Comparison of ENCODE assay signal across 24 mouse cellular contexts in the genomic region with DNA sequence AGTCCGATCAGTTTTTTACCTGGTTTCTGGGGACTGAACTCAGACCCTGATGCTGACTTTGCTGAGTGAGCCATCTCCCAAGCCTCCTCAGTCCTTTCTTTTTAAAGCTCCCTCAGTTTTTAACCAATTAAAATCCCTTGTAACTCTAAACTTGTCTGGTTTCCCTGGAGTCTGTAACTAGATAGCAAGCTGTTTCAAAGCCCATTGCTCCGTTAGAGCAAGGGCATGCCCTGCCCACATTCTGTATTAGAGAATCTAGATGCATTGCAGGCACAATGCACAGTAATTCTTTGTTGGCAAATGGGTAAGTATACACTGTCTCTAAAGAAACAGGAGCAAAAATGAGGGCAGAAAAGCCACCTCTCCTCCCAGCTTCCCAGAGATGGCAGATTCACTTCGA.
"Had no signal": no experiment of that assay in that cellular context is flagged by ENCODE, and none has a peak within 500 bp of the region (broad histone marks: within the 10 kb centered on the region; RNA-seq: fewer than 3 reads in every experiment).

No protein-coding gene starts in this region.

- H3K4me2 ChIP-seq: limb, embryonic 13.5 days; liver, embryonic 12.5 days; liver, embryonic 15.5 days; lung, embryonic 15.5 days; midbrain, embryonic 13.5 days; neural tube, embryonic 13.5 days; stomach, embryonic 15.5 days had no signal

- H3K27me3 ChIP-seq: limb, embryonic 13.5 days; liver, embryonic 12.5 days; liver, embryonic 15.5 days; lung, embryonic 15.5 days; megakaryocyte, embryonic 14.5 days; midbrain, embryonic 13.5 days; neural tube, embryonic 13.5 days; stomach, embryonic 15.5 days had no signal

- DNase-seq: kidney, adult 11 months; kidney, postnatal 10 days; layer of hippocampus, adult 9-11 months; liver; lung, adult 18-20 months; lung, postnatal 10 days; lung, postnatal 36 days; retina, postnatal 1 day; right cerebral cortex, postnatal 25 days; spleen, adult 18-20 months; thymus, postnatal 25 days had no signal

- H3K9ac ChIP-seq: limb, embryonic 13.5 days; liver, embryonic 12.5 days; liver, embryonic 15.5 days; lung, embryonic 15.5 days; midbrain, embryonic 13.5 days; neural tube, embryonic 13.5 days; stomach, embryonic 15.5 days had no signal

- ATAC-seq: liver, embryonic 12.5 days; midbrain, embryonic 13.5 days; midbrain, embryonic 16.5 days had no signal

- H3K4me3 ChIP-seq: layer of hippocampus, adult 2 months; limb, embryonic 10.5 days; limb, embryonic 13.5 days; liver, embryonic 12.5 days; liver, embryonic 15.5 days; lung, embryonic 15.5 days; megakaryocyte, embryonic 14.5 days; midbrain, embryonic 10.5 days; midbrain, embryonic 13.5 days; myocyte; neural tube, embryonic 13.5 days; stomach, embryonic 15.5 days had no signal

- H3K27ac ChIP-seq: layer of hippocampus, adult 2 months; limb, embryonic 10.5 days; limb, embryonic 13.5 days; liver, embryonic 12.5 days; liver, embryonic 15.5 days; lung, embryonic 15.5 days; midbrain, embryonic 10.5 days; midbrain, embryonic 13.5 days; neural tube, embryonic 13.5 days; stomach, embryonic 15.5 days had no signal

- H3K9me3 ChIP-seq: limb, embryonic 10.5 days; limb, embryonic 13.5 days; liver, embryonic 12.5 days; liver, embryonic 15.5 days; lung, embryonic 15.5 days; midbrain, embryonic 10.5 days; midbrain, embryonic 13.5 days; neural tube, embryonic 13.5 days; stomach, embryonic 15.5 days had no signal

- H3K4me1 ChIP-seq: liver, embryonic 12.5 days; liver, embryonic 15.5 days; lung, embryonic 15.5 days; megakaryocyte, embryonic 14.5 days; stomach, embryonic 15.5 days had no signal

- H3K36me3 ChIP-seq: limb, embryonic 10.5 days; limb, embryonic 13.5 days; liver, embryonic 12.5 days; liver, embryonic 15.5 days; lung, embryonic 15.5 days; midbrain, embryonic 10.5 days; midbrain, embryonic 13.5 days; neural tube, embryonic 13.5 days; stomach, embryonic 15.5 days had no signal
